Mouse (Mus musculus) testis, adult 2 months (tissue): ENCODE data around the gene Gm44973.

ENCODE experiments used
- CTCF ChIP-seq: fragments of 200-500 bp; IDR thresholded peaks from 2 replicates; pipeline ENCODE4 v1.5.1; 2012; ENCODE audit warnings: low read depth, mild to moderate bottlenecking, inconsistent platforms, low read length, moderate library complexity; ENCODE audit not compliant: control insufficient read depth, insufficient read depth, insufficient replicate concordance
- POLR2A ChIP-seq: fragments of 200-500 bp; IDR thresholded peaks from 2 replicates; pipeline ENCODE4 v1.6.1; 2012; ENCODE audit warnings: low read depth, mild to moderate bottlenecking, inconsistent platforms, low read length, moderate library complexity; ENCODE audit not compliant: control insufficient read depth

GRCm38 (mm10) chr7:4993347-4993998, 21.8 kb upstream of the Gm44973 start:
- TF ChIP-seq CTCF = no peak
- TF ChIP-seq POLR2A = no peak
